Mouse (Mus musculus) retina, postnatal 1 day (tissue): Measurements from ENCODE around the gene Ripk1.

Experiments used
- DNase-seq: peaks from one replicate; pipeline ENCODE4 v3.0.0-alpha.2; 2012

The Ripk1 gene

GRCm38 (mm10) chr13:34002058-34003006 lies at the start of gene Ripk1, which contains the start of gene Serpinb6a:
Ripk1 (plus strand) TSS chr13:34002363.
Serpinb6a (minus strand) TSS chr13:34002794.
- peak; percentile 94 for DNase-seq

DNA sequence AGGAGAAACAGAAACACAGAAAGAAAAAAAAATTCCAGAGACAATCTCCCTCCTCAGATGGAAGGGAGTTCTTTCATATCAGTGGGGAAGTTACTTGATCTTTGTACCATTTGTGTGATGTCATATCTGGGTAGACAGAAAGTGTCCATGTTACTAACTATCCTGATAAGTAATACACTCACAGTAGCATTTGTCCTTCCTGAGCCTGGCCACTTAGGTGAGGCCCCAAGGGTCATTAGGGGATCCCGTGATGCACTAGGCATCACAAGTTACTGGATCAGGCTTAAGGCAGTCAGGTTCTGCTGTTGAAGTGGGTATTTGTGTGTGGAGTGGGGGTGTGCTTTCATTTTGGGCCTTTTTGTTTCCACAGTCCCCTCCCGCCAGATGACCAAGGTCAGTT lies 49.2 kb upstream of the Ripk1 start:
- DNase-seq, result no peak

- peak; percentile 66 for DNase-seq
Measured at GRCm38 (mm10) chr13:33956571-33957421, 45.4 kb upstream of the Ripk1 start.

DNA sequence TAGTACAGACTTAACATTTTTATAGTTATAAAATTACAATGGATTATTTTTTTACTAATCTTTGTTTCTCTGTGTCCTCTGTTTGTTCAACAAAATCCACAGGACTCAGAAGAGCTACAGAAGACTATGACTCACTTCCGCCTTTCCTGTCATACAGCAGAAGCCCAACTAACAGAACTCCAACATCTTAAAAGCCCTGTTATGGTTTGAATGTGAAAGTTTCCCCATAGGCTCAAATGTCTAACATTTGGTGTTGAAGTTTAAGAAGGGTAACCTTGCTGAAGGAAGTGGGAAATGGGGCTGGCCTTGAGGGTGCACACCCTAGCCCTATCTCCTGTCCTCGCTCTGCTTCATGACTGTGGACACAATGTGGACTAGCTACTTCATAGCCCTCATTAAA lies 42.4 kb upstream of the Ripk1 start:
- DNase-seq, result no peak

DNA sequence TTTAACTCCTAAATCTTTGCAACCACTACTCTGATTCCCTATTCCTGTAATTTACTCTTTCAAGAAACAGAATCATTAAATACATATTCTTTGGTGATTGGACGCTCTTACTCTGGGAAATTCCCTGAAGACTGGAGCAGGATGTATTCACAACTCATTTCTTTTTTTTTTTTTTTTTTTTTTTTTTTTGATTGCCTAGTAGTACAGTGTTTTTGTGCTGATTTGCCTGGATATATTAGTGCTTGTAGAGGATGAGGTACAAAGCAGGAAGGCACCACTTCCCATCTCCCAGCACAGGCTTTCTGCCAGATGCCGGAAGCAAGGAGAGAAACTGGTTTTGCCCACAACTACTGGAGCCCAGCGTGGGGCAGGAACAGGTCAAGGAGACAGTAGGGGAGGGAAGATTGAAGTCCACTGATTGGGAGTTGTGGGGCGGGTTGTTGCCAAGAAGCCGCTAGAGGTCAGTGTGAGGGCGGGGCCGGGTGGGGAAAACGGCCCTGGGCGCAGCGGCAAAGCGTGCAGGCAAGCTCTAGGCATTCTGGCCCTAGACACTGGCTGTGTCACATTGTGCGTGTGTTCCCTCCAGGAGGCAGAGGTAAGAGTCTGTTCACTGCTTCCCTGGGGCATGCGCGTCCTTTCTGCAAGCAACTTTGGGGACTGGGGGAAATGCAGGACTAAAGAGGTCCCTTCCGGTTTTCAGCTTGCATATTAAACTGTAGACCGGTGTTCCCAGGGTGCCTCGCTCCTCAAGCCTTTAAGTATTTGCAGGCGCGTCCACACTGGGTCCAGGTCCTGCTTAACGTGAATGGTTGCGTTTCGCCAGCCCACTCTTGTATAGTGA lies 37.7 kb upstream of the Ripk1 start, which contains the start of gene Nqo2:
Nqo2 (plus strand) TSS at position 482 of the 841 bp plus-strand sequence.
- peak; percentile 89 for DNase-seq

DNA sequence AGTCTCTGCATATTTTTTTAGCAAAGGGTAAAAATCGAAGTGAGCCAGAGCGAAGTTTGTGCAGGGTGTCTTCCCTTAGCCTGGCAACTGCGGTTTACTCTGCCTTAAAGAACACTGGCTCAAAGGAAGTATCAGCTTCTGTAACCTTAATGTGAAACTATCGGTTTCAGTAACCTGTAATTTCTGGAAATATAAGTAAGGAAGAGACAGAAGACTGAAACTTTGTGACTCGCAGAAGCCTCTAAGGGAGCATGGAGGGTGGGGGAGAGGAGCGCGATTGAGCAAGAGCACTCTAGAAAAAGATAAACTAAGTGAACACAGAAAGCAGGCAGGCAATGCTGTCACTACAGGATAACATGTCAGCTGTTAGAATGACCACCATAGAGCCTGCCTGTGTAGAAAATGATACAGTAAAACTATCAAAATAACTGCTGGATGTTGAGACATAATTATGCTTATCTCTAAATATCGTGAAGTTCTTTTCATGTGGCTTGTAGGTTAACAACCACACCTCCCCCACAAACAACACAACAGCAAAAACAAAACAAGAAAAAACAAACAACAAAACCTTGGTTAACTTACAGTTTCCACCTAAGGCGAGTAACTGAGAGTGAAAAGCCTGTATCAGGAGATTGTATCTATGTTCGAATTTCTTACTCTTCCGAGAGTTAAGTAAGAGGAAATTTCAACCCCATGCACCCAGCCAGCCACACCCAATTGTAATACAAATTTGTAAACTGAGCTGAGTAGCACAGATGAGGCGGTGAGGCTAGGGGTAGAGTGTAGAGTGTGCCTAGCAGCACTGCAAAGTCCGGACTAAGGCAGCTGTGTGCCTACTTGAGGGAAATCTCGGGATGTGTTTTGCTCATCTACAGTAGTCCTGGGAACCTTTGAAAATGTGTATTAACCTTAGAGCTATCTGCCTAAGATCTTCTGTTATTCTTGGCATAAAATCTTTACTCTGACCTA lies 36.8 kb upstream of the Ripk1 start:
- DNase-seq, result no peak

- no peak for DNase-seq
Measured at GRCm38 (mm10) chr13:33966025-33966412, 36.1 kb upstream of the Ripk1 start.

GRCm38 (mm10) chr13:33966574-33966973 lies 35.6 kb upstream of the Ripk1 start:
- no peak for DNase-seq

GRCm38 (mm10) chr13:33989625-33990024 lies 12.5 kb upstream of the Ripk1 start:
- no peak for DNase-seq

DNA sequence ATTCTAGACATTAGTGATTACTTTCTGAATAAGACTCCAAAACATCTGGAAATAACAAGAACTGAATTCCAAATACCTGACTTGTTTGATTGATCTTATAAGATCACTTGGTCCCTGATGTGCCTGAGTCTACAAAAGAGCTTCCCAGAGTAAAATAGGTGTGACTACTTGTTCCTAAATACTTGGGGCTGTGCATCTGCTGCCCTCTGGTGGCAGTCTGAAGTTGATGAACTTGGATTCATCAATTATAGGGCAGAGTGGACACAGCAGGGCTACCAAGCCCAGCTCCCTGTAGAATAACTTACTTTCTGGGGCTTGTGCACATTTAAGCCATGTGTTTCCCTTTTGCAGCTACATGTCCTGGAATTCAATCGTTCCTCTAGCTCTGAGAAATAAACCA lies 7.0 kb upstream of the Ripk1 start:
- peak; percentile 82 for DNase-seq

DNA sequence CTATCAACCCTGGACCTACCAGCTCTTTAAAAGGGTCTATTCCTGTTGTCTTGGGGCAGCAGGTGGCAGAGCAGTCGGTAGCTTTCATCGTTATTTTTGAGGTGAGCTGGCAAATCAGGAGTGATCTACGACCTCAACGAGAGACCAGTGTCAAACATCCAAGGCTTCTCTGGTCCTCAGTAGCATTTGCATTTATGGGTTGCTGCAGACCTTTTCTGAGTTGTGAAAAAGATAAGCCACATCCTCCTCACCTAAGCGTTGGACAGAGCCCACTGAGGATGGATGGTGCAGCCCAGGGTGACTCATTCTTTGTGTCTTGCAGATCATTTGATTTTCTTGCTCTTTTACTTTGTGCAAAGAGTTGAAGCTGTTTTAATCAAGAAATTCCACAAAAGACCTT lies 895 bp downstream of the Ripk1 start:
- DNase-seq, result no peak

GRCm38 (mm10) chr13:34007234-34007633 lies 5.1 kb downstream of the Ripk1 start:
- DNase-seq, result no peak

GRCm38 (mm10) chr13:34016927-34017569 lies 14.9 kb downstream of the Ripk1 start:
- no peak for DNase-seq

- DNase-seq, result no peak
Measured at GRCm38 (mm10) chr13:34018521-34018920, 16.4 kb downstream of the Ripk1 start.

DNA sequence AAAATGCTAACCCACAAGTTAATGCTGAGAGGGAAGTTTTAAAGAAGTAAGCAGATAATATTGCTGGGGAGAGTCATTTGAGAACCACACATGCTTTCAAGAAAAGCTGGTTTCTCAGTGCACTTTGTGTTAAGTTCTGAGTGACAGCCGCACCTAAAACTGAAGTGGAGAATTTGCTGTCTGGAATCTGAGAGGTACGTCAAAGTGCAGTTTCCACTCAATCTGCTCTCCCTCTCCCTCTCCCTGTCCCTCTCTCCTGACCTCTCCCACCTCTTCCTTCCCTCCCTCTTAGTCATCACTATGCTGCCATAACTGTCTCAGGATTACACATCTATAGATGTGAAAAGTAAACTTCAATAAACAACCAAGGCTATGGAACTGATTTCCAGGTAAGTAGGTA lies 19.8 kb downstream of the Ripk1 start:
- no peak for DNase-seq

DNA sequence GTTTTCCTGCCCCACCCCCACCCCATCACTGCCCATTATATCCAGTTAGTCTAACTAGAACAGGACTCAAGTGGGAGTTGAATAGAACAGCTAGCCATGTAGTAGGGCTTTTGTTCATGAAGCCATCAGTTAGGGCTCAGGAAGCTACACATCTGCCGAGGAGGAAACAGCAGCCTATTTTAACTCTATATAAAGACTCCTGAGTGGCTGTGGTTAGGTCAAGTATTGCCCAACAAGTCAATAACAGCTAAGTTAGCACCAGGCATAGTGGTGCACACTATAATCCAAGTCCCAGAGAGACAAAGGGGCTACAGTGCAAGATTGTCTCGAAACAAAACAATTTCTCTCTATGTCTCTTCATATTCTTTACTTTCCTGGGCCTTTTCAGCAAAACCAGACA lies 29.9 kb downstream of the Ripk1 start:
- DNase-seq, result no peak

- no peak for DNase-seq
Measured at GRCm38 (mm10) chr13:34035424-34035823, 33.3 kb downstream of the Ripk1 start.

- DNase-seq, result no peak
Measured at GRCm38 (mm10) chr13:34036726-34037125, 34.6 kb downstream of the Ripk1 start.

DNA sequence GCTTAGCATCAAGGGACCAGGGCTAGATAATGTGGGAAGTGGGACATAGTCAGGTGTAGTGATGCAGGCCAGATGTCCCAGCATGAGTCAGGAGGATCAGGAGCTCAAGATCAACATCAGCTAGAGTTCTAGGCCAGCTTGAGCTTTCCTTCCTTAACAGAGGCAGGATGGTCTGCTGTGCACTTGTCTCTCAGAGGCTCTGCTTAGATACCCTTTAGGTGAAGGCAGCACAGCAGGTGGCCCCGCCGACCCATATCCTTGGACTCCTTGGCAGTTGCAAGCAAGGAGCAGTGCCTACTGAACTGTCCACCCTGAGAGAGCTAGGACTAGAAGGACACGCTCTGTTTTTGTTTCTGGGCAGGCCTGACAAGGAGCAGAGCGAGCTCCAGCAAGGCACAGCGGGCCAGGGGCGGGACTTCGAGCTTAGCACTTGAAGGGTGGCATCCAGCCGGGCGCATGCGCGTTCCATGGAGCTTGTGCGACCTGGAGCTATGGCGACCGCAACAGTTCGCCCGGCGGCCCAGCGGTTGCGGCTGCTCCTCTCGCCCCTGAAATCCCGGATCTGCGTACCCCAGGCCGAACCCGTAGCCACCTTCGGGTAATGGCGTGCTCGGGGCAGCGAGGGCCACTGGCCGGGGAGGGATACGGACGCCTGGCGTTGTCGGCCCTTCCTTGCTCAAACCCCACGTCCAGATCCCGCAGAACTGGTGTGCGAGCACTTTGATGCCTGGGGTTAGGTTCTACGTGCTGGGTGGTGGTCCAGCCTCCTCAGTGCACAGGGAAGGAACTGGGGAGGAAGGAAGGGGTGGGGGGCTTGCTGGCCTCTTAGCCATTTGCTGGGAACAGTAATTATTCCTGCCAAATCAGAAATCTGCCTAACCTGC lies 35.3 kb downstream of the Ripk1 start, which contains the start of gene Bphl:
Bphl (plus strand) TSS at position 426 of the 884 bp plus-strand sequence.
- peak; percentile 96 for DNase-seq

GRCm38 (mm10) chr13:34038056-34038432 lies 35.9 kb downstream of the Ripk1 start:
- no peak for DNase-seq
